Mouse (Mus musculus): ENCODE measurements around the gene Mto1.
"Not testable (repeated sequence)": the region's sequence is repeated elsewhere in the genome, so short reads cannot be mapped to it uniquely, and the experiment has no call there.

The Mto1 gene

DNA sequence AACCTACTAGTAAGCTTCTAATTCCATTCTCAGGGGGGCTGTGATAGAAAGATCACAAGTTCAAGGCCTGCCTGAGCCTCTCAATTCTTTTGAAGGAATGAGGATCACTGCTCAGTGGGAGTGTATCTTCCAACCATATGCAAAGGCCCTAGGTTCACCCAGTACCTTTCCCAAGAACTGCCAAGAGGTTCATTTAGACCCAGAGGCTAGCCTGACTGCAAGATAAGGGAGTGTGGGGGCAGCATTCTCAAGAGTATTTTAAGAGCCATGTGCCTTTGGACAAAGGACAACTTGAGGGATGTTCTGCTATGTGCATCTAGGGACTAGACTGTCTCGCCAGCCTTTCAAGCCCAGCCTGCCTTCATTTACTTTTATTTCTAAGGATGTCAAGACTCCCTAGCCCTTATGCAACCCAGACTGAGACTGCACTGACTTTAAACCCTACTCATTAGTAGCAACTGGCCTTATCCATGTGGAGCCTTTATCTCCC lies 28.6 kb downstream of the Mto1 start:
- no peak for DNase-seq

DNA sequence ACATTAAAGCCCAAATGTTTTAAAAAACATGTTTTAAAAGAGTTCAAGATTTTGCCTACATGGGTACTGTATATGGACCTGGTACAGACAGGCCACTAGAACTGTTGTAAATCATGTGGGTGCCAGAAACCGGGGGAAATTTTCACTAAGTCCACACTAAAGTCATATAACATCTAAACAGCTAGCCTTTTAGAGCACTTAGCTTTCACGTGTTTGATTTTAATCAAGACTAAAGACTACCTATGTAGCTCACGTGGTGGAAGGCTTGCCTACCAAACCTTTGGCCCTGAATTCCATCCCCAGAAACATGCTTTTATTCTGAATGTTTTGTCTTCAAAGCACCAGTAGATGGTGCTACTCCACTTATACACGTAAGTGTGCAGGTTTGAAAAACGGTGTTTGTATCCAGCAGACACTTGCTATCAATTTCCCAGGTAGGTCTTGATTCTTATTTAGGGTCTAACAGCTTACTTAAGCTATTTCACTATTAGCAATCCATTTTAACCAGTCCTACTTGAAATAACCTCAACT lies 29.1 kb downstream of the Mto1 start:
- peak; percentile 16 for DNase-seq

DNA sequence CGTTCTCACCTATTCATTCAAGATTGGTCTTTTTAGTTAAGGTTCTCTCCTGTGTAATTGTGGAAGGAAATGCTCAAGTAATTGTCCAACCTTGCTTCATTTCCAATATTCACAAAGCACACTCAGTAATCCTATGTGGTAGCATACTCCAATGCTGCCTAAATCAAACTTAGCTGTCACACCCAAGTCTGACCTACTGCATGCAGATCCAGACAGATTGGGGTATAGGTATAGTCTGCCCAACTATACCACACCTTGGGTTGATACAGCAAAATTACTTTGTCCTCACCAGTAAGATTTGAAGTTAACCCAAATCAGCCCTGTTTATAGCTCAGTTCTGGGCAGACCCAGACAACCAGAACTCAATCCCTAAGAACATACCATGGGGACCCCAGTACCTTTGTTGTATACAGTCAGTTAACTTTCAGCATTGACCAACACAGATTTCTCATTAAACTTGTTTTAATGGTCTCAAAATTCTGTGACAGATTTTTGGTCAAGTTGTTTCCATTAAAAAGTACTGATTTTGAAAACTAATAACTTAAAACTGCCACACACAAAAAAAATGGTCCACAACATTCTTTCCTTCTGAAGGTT lies 30.1 kb downstream of the Mto1 start:
- DNase-seq, result not testable (repeated sequence)

GRCm38 (mm10) chr9:78479308-78479707 lies 31.3 kb downstream of the Mto1 start:
- not testable (repeated sequence) for DNase-seq

DNA sequence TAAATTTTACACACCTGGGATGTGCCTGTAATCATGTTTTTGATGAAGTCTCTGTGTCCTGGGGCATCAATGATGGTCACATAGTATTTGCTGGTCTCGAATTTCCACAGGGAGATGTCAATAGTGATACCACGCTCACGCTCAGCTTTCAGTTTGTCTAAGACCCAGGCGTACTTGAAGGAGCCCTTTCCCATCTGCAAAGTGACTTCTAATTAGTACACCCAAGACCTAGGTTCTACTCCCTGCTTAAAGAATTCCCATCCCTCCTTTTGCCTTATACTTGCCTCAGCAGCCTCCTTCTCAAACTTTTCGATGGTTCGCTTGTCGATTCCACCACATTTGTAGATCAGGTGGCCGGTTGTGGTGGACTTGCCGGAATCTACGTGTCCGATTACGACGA lies 32.2 kb downstream of the Mto1 start:
- not testable (repeated sequence) for DNase-seq

- peak; percentile 85 for DNase-seq
Measured at GRCm38 (mm10) chr9:78480706-78481358, 32.8 kb downstream of the Mto1 start.

GRCm38 (mm10) chr9:78481423-78482331 lies 33.7 kb downstream of the Mto1 start:
- DNase-seq, result peak; percentile 98

DNA sequence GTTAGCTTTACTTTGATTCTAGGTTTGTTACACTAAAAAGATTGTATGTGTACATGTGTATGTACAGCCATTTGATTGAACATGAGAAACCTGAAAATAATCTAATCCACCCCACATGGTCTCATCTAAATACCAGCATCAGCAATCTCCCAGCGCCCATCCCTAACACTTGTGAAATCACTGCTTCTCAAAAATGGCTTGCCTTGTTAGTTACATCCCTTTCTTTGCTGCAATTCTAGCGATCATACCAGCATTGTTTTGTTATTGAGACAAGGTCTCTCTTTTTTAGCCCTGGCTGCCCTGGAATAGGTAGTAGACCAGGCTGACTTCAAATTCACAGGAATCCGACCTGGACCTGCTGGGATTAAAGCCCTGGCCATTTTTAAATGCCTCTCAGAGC lies 34.4 kb downstream of the Mto1 start:
- peak; percentile 26 for DNase-seq

DNA sequence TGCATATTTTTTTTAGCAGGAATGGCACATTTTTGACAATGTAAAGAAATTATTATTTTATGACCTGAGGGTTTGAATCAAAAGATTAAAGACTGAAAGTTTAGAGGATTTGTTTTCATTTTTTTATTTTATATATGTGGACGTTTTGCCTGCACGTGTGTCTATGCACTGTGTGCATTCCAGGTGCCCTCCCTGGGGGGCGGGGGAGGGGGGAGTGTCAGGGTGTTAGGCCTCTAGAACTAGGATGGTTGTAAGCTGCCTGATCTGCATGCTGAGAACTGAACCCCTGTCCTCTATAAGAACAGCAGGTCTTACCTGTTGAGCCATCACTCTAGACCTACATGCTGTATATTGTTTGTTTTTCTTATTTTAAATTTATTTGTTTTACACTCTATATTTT lies 36.7 kb downstream of the Mto1 start:
- no peak for DNase-seq

DNA sequence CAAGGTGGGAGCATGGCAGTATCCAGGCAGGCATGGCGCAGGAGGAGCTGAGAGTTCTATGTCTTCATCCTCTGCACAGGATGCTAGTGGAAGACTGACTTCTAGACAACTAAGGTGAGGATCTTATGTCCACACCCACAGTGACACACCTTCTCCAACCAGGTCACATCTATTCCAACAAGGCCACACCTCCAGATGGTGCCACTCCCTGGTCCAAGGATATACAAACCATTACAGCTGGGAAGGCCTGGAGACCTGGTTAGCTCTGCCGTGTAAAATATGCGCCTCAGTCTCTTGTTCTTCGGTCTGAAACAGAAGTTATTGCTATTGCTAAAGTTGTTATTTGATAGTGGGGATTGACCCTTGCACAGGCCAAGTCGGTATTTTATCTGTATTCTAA lies 40.0 kb downstream of the Mto1 start:
- not testable (repeated sequence) for DNase-seq

GRCm38 (mm10) chr9:78488890-78489420 lies 40.9 kb downstream of the Mto1 start, which contains the start of gene Eef1a1:
TSS of gene Eef1a1 (minus strand) at chr9:78489151.
- DNase-seq, result peak; percentile 77

GRCm38 (mm10) chr9:78491169-78491568 lies 43.2 kb downstream of the Mto1 start:
- peak; percentile 20 for DNase-seq

DNA sequence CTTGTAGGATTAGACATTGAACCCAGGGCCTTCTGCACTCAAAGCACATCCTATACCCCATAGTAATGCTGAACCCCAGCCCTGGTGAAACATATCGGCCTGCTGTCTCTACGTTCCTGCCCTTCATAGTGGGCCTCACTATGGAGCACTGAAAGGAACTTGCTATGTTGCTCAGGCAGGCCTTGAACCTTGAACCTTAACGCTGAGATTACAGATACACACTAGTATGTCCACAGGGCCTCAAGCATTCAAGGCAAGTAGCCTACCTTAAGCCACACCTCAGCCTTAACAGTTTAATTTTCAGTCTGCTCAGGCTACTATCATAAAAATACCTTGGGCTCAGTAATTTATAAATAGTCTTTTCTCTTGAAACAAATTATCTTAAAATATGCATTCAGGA lies 44.2 kb downstream of the Mto1 start:
- no peak for DNase-seq

- no peak for DNase-seq
Measured at GRCm38 (mm10) chr9:78493171-78493570, 45.2 kb downstream of the Mto1 start.

DNA sequence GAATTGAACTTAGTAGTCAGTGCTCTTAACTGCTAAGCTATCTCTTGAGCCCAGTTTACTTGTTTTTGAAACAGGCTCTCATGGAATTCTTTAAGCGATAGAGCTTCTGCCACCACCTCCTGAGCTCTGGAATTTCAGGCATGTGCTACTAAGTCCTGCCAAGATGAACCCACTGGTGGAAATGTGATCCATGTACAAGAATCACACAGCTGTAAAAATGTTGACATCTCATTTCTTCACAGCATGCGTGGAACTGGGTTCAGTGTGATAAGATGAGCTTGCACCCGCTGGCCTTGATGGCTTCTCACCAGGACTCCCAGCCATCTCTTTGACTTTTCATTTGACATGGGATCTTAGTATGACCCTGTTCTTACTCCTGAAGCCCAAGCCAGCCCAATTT lies 52.4 kb downstream of the Mto1 start:
- no peak for DNase-seq

- no peak for DNase-seq
Measured at GRCm38 (mm10) chr9:78501284-78501683, 53.3 kb downstream of the Mto1 start.

GRCm38 (mm10) chr9:78503223-78504079 lies 55.4 kb downstream of the Mto1 start:
- DNase-seq, result no peak

- DNase-seq, result no peak
Measured at GRCm38 (mm10) chr9:78504133-78504532, 56.1 kb downstream of the Mto1 start.

- DNase-seq, result no peak
Measured at GRCm38 (mm10) chr9:78504679-78505078, 56.7 kb downstream of the Mto1 start.

- DNase-seq, result no peak
Measured at GRCm38 (mm10) chr9:78505223-78505622, 57.2 kb downstream of the Mto1 start.

DNA sequence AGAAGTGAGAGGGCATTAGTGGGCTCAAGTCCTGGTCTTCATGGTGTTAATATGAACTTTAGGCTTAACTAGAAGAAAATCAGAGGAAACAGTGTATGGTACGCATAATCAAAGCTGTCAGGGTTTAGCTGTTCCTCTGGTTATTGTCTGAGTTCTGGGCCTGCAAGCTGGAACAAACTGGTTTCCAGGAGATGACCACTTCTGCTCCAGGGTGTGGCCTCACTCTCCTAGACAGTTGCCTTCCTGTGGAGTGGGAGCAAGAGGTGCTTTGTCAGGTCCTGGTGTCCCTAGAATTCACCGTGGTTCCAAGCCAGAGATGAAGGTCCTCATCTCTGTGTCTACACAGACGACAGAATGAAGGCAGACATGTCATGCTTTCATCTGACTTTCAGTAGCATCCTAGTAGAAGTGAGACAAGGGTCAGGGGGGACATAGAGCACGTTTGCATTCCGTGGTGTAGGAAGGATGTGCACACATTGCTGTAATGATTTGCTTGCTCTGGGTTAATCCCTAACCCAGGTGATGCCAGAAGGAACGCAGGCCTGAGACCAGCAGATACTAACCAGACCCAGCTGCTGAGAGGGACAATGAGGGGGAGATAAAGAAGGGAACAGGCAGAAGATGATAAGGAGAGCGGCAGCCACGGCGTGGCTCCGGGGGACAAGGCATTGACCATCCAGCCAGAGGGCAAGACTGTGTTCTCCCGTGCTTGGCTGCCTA lies 58.2 kb downstream of the Mto1 start:
- no peak for DNase-seq

Measured in lung, postnatal 10 days (tissue).